Mouse (Mus musculus) heart, adult 2 months (tissue): Measurements from ENCODE around the gene Rps27l. TPM values are rescaled to one million over a fixed set of nuclear protein-coding genes. Genes with fewer than 3 reads are reported as not detected.

ENCODE experiments used
- DNase-seq, 2 experiments: peaks; one replicate each; pipeline ENCODE4 v3.0.0; 2021
- H3K27ac ChIP-seq: fragments of 200-600 bp; 2 replicates; pipeline ENCODE4 v1.8.1; 2022
- H3K27me3 ChIP-seq: fragments of 200-500 bp; 2 replicates; pipeline ENCODE4 v1.6.1; 2012; ENCODE audit warnings: mild to moderate bottlenecking, low read length, inconsistent platforms, mixed read lengths; ENCODE audit not compliant: control insufficient read depth, insufficient read depth
- H3K36me3 ChIP-seq: fragments of 200-500 bp; 2 replicates; pipeline ENCODE4 v1.6.1; 2012; ENCODE audit warnings: low read length, inconsistent platforms; ENCODE audit not compliant: control insufficient read depth, insufficient read depth
- H3K4me1 ChIP-seq: fragments of 200-500 bp; 2 replicates; pipeline ENCODE4 v1.6.1; 2011; ENCODE audit warnings: low read length; ENCODE audit not compliant: control insufficient read depth, insufficient read depth
- H3K4me3 ChIP-seq: fragments of 200-600 bp; 2 replicates; pipeline ENCODE4 v1.8.1; 2022
- H3K79me2 ChIP-seq: fragments of 200-500 bp; replicated peaks from 2 replicates; pipeline ENCODE4 v1.6.1; 2012; ENCODE audit warnings: mild to moderate bottlenecking, inconsistent platforms, low read length, moderate library complexity, mixed read lengths; ENCODE audit not compliant: control insufficient read depth, insufficient read depth
- H3K9ac ChIP-seq: fragments of 200-500 bp; 2 replicates; pipeline ENCODE4 v1.6.1; 2012; ENCODE audit warnings: low read depth, mild to moderate bottlenecking, control low read depth, inconsistent platforms, low read length, mixed read lengths
- CTCF ChIP-seq: fragments of 200-600 bp; IDR thresholded peaks from 2 replicates; pipeline ENCODE4 v1.8.1; 2022; ENCODE audit warnings: antibody characterized with exemption, mild to moderate bottlenecking, moderate library complexity
- EP300 ChIP-seq: fragments of 200-500 bp; IDR thresholded peaks from 2 replicates; pipeline ENCODE4 v1.6.1; 2011; ENCODE audit warnings: low read depth, low read length, control low read depth; ENCODE audit not compliant: insufficient read depth
- POLR2A ChIP-seq: fragments of 200-500 bp; IDR thresholded peaks from 2 replicates; pipeline ENCODE4 v1.6.1; 2011; ENCODE audit warnings: mild to moderate bottlenecking, low read depth, low read length, control low read depth; ENCODE audit not compliant: insufficient read depth
- WGBS: fragments of 180-500 bp; shearing (Covaris S2); methylation state at CpG from one replicate; pipeline ENCODE4 v1.1.7; 2018; 5-methylcytosine and 5-hydroxymethylcytosine counted together
- intact Hi-C: fragments of 180-260 bp; cut with DNase I; formaldehyde crosslinking; loops from one replicate; pipeline ENCODE4 v1.15.1; 2025
- polyA plus RNA-seq: library from polyadenylated mRNA; depleted of rRNA; stranded (reverse); fragments of >200 nt; gene quantifications from 2 replicates; pipeline ENCODE4 v1.2.3, GENCODE M21; 2012
- total RNA-seq, 2 experiments: library from RNA; stranded (reverse); gene quantifications; 2 replicates each; pipeline ENCODE4 v1.2.3; 2021

The Rps27l gene
- total and polyA plus RNA-seq, 3 experiments, result 53.5 to 180 (median 157) TPM

DNA sequence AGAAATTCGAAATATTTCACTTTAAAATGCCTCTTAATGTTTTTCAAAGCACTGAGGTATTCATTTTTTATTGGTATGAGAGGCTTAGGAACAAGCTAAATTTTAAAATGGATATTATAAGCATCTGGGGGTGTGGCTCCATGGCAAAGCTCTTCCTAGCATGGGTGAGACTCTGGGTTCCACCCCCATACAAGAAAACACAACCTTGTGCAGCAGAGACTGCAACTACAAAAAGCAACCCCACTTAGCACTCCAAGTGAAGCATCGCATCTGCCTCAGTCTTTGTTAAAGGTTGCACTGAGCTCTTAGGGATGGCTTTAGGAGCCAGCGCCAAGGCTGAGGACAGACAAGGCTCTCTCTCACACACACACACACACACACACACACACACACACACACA is 15.6 kb downstream of the Rps27l start:
- 79% methylated on average over 3 of the region's 3 CpGs for WGBS
- H3K27me3 ChIP-seq, result no peaks in the 10 kb centered on the region
- H3K36me3 ChIP-seq, result no peaks in the 10 kb centered on the region
- H3K4me3 ChIP-seq, result no peak overlapping the region
- H3K9ac ChIP-seq, result no peak overlapping the region
- intact Hi-C loops, result no loop called here
- H3K79me2 ChIP-seq, result no peaks in the 10 kb centered on the region
- H3K4me1 ChIP-seq, result no peaks in the 10 kb centered on the region
- no peak for DNase-seq
- H3K27ac ChIP-seq, result no peak overlapping the region
- TF ChIP-seq EP300 (no peak), CTCF (no peak)

DNA sequence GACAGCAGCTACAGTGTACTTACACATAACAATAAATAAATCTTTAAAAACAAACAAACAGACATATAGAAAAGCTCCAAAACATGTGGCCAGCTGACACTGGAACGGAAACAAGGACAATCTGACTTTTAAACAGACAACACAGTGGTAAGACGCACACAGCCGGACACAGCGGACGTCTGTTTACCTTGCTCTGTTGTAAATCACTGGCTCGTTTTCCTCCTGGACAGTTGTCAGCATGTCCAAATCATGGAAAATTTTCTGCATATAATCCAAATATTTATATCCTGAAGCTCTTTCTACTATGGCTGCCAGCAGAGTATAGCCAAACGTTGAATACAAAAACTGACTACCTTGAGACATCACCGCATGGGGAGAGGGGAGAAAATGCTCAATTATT is 21.6 kb downstream of the Rps27l start:
- H3K9ac ChIP-seq, result no peak overlapping the region
- no peak for DNase-seq
- H3K27me3 ChIP-seq, result no peaks in the 10 kb centered on the region
- intact Hi-C loops, result no loop called here
- H3K36me3 ChIP-seq, result no peaks in the 10 kb centered on the region
- 90% methylated on average over 8 of the region's 8 CpGs for WGBS
- TF ChIP-seq CTCF (no peak), EP300 (no peak), POLR2A (no peak)
- no peak overlapping the region for H3K27ac ChIP-seq
- H3K4me3 ChIP-seq, result no peak overlapping the region
- H3K4me1 ChIP-seq, result no peaks in the 10 kb centered on the region
- no peaks in the 10 kb centered on the region for H3K79me2 ChIP-seq

DNA sequence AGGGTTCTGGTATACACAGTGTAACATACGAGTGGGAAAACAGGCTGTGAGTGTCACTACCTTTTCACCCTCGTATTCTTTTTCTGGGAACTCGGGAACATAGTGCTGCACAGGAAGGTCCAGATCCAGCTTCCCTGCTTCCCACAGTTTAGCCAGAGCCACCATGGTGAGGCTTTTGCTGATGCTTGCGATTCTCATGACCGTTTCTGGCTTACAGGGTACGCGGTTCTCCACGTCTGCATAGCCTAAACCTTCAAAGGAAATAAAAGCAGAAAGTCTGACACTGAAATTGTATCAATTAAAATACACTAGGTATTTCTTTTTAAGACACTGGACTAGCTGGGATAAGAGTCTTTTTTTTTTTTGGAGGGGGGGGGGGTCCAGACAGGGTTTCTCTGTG is 25.2 kb downstream of the Rps27l start:
- Histone ChIP-seq H3K27me3 (no peaks in the 10 kb centered on the region), H3K4me3 (no peak overlapping the region), H3K36me3 (no peaks in the 10 kb centered on the region), H3K4me1 (no peaks in the 10 kb centered on the region), H3K9ac (no peak overlapping the region), H3K79me2 (no peaks in the 10 kb centered on the region), H3K27ac (no peak overlapping the region)
- intact Hi-C loops, result no loop called here
- 88% methylated on average over 8 of the region's 8 CpGs for WGBS
- DNase-seq, result no peak
- TF ChIP-seq CTCF (no peak), POLR2A (no peak), EP300 (no peak)

- no peaks in the 10 kb centered on the region for H3K79me2 ChIP-seq
- intact Hi-C loops, result loop anchor here (2.0 kb wide), 2 partner anchors 28 to 68 kb away; partner anchors contain the start of gene Rps27l
- peak overlapping the region; percentile 92 for H3K4me3 ChIP-seq
- no peaks in the 10 kb centered on the region for H3K27me3 ChIP-seq
- no peaks in the 10 kb centered on the region for H3K4me1 ChIP-seq
- H3K27ac ChIP-seq, result peak overlapping the region; percentile 84
- H3K36me3 ChIP-seq, result no peaks in the 10 kb centered on the region
- TF ChIP-seq CTCF (peak; percentile 32), POLR2A (no peak; the same call in 1 of the 2 replicates), EP300 (no peak)
- peak overlapping the region; percentile 86 for H3K9ac ChIP-seq
- WGBS, result under 1% methylated on average over 41 of the region's 41 CpGs
- DNase-seq, result peak; percentile 81 to 85
These were observed 28.9 kb downstream of the Rps27l start for GRCm38 (mm10) chr9:66974721-66975225.

DNA sequence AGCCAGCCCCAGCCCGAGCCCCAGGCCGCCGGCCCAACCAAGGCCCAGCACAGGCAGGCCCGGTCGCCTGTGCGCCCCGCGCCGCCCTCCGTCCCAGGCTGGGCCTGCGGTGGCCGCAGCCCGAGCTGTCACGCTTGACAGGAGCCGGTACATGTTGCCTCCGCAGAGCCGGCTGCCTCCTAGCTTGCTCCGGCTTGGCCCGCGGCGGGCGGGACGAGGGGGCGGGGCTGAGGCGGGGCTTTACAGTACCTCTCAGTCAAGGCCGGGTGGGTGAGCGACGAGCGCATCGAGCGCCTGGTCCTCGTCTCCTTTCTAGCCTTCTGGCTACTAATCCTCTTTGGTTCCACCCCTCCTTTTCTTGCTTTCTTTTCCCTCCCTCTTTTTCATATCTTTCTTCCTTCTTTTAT is 29.4 kb downstream of the Rps27l start, which contains the start of gene Lactb:
Gene Lactb (minus strand): TSS at position 246 of the 407 bp plus-strand sequence.
- Histone ChIP-seq H3K27me3 (no peaks in the 10 kb centered on the region), H3K9ac (peak within 1 kb of the TSS; percentile 86), H3K36me3 (no peaks in the 10 kb centered on the region), H3K4me3 (peak within 1 kb of the TSS; percentile 92), H3K79me2 (no peaks in the 10 kb centered on the region), H3K4me1 (no peaks in the 10 kb centered on the region), H3K27ac (peak within 1 kb of the TSS; percentile 84)
- intact Hi-C loops, result loop anchor here (2.0 kb wide), 2 partner anchors 28 to 68 kb away; partner anchors contain the start of gene Rps27l
- no peak for TF ChIP-seq EP300
- TF ChIP-seq POLR2A, result peak; percentile 28; the same call in 1 of the 2 replicates
- WGBS, result under 1% methylated on average over 32 of the region's 32 CpGs
- peak; percentile 95 to 96 for DNase-seq

GRCm38 (mm10) chr9:66977121-66977520 is 31.2 kb downstream of the Rps27l start:
- DNase-seq, result no peak
- Histone ChIP-seq H3K4me3 (no peak overlapping the region), H3K79me2 (no peaks in the 10 kb centered on the region), H3K4me1 (no peaks in the 10 kb centered on the region), H3K27me3 (no peaks in the 10 kb centered on the region), H3K9ac (no peak overlapping the region), H3K27ac (no peak overlapping the region), H3K36me3 (no peaks in the 10 kb centered on the region)
- intact Hi-C loops, result no loop called here
- TF ChIP-seq POLR2A, result no peak
- TF ChIP-seq EP300, result no peak
- TF ChIP-seq CTCF, result no peak
- WGBS, result 63% methylated on average over 5 of the region's 5 CpGs
